In genomic region chr7:116853351-116853750, GRCm38 (mm10) we compare ENCODE assay signal across 23 mouse cellular contexts.
"Had no signal": no experiment of that assay in that cellular context is flagged by ENCODE, and none has a peak within 500 bp of the region (broad histone marks: within the 10 kb centered on the region; RNA-seq: fewer than 3 reads in every experiment).

No protein-coding gene starts in this region.

- H3K9ac ChIP-seq: limb, embryonic 12.5 days; limb, embryonic 15.5 days; liver, embryonic 14.5 days; liver, postnatal 0 days; lung, embryonic 14.5 days; midbrain, embryonic 12.5 days; neural tube, embryonic 13.5 days had no signal

- H3K4me1 ChIP-seq: limb, embryonic 12.5 days; limb, embryonic 15.5 days; midbrain, embryonic 12.5 days had no signal

- ATAC-seq: inflammation-experienced regulatory T-cells, adult 6 months; intestine, embryonic 16.5 days; liver, postnatal 0 days; lung, postnatal 0 days; midbrain, embryonic 16.5 days had no signal

- H3K4me2 ChIP-seq: limb, embryonic 12.5 days; limb, embryonic 15.5 days; liver, embryonic 11.5 days; lung, embryonic 14.5 days; midbrain, embryonic 12.5 days; neural tube, embryonic 13.5 days had no signal

- H3K36me3 ChIP-seq: limb, embryonic 12.5 days; limb, embryonic 15.5 days; midbrain, embryonic 12.5 days; neural tube, embryonic 13.5 days had no signal

- H3K27me3 ChIP-seq: limb, embryonic 12.5 days; limb, embryonic 15.5 days; midbrain, embryonic 12.5 days; neural tube, embryonic 13.5 days had no signal

- H3K27ac ChIP-seq: limb, embryonic 12.5 days; limb, embryonic 15.5 days; liver, embryonic 14.5 days; macrophage; midbrain, embryonic 12.5 days; neural tube, embryonic 13.5 days had no signal

- H3K9me3 ChIP-seq: limb, embryonic 12.5 days; limb, embryonic 15.5 days; midbrain, embryonic 12.5 days; neural tube, embryonic 13.5 days had no signal

- DNase-seq: kidney, adult 18-20 months; kidney, adult 9 months; kidney, postnatal 14 days; kidney, postnatal 4 days; left cerebral cortex, postnatal 4 days; liver, postnatal 0 days; lung, embryonic 14.5 days; retina, postnatal 1 day; right cerebral cortex, postnatal 25 days; thymus, adult 18-20 months; thymus, postnatal 36 days had no signal

- H3K4me3 ChIP-seq: limb, embryonic 12.5 days; limb, embryonic 15.5 days; midbrain, embryonic 12.5 days; myocyte; neural tube, embryonic 13.5 days had no signal
